Mouse (Mus musculus) kidney, postnatal 10 days (tissue): ENCODE measurements around the gene Atxn7l2.
A peak's percentile ranks its signal among the peaks of the same experiment; 100 is the strongest.
"Not testable (repeated sequence)": the region's sequence is repeated elsewhere in the genome, so short reads cannot be mapped to it uniquely, and the experiment has no call there.

Experiments used
- DNase-seq: peaks from one replicate; pipeline ENCODE4 v3.0.0; 2021; ENCODE audit warnings: mixed read lengths

The Atxn7l2 gene

GRCm38 (mm10) chr3:108210771-108211139 lies at the start of gene Atxn7l2:
Gene Atxn7l2 (minus strand): TSS chr3:108210934.
- DNase-seq = peak; percentile 70

- no peak for DNase-seq
These were observed 48.6 kb upstream of the Atxn7l2 start for GRCm38 (mm10) chr3:108259319-108259718.

GRCm38 (mm10) chr3:108257831-108258500 lies 47.2 kb upstream of the Atxn7l2 start:
- no peak for DNase-seq

GRCm38 (mm10) chr3:108256719-108257637 lies 46.2 kb upstream of the Atxn7l2 start, which contains the start of gene Psma5:
Gene Psma5 (plus strand): TSS chr3:108256926.
- peak; percentile 97 for DNase-seq

- DNase-seq = no peak
These were observed 36.1 kb upstream of the Atxn7l2 start for GRCm38 (mm10) chr3:108246857-108247256.

GRCm38 (mm10) chr3:108241243-108241839 lies 30.6 kb upstream of the Atxn7l2 start:
- DNase-seq = no peak

DNA sequence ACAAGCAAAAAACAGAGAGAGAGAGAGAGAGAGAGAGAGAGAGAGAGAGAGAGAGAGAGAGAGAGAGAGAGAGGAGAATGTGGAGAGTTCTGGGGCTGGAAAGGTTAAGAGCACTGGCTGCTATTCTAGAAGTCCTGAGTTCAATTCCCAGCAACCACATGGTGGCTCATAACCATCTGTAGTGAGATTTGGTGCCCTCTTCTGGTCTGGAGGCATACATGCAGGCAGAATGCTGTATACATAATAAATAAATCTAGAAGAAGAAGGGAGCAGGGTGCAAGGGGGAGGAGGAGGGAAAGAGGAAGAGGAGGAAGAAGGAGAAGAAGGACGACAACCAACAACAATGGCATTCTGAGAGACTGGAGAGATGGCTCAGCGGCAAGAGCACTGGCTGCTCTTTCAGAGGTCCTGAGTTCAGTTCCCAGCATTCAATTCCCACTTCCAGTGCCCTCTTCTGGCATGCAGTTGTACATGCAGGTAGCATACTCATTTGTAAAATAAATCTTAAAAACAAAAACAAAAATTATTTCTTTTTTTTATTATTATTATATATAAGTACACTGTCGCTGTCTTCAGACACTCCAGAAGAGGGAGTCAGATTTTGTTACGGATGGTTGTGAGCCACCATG lies 26.9 kb upstream of the Atxn7l2 start:
- not testable (repeated sequence) for DNase-seq

- no peak for DNase-seq
These were observed 20.9 kb upstream of the Atxn7l2 start for GRCm38 (mm10) chr3:108231646-108232045.

- DNase-seq = no peak
These were observed 16.8 kb upstream of the Atxn7l2 start for GRCm38 (mm10) chr3:108227521-108227920.

DNA sequence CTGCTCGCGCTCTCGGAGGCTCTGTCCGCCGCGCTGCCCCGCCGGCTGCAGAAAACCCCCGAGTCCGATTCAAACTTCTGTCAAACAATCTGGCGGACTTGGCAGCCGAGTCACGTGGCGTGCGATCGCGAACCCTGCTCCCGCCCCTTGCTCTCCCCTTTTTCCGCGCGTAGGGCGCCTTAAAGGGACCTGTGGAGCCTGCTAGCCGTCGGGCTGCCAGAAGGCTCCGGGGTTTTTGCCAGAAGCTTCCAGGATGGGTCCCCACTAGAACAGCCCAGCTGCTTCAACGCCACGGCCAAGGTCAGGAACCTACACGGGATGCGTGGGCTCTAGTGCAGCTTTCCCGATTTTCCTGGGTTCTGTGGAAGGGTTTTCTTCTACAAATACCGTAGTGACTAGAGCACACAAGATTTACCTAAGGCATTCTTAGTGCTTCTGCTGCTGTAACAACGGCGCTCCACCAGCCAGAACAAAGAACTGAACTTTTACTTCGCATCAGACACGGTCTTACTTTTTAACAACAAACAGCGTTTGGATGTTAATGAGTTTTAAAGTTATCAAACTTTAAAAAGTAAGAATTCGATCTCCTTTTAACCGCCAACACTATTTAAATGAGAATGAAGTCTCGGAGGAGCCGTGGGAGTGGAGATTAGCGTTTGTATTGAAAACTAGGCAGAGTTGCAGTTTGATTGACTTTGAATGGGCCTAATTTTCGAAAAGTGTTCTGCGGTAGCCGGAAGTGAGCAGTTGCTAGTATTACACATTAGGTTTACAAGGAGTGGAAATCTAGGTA lies 16.0 kb upstream of the Atxn7l2 start, which contains the start of gene Sypl2:
TSS of gene Sypl2 (minus strand) at position 91 of the 793 bp plus-strand sequence.
- DNase-seq = peak; percentile 82

DNA sequence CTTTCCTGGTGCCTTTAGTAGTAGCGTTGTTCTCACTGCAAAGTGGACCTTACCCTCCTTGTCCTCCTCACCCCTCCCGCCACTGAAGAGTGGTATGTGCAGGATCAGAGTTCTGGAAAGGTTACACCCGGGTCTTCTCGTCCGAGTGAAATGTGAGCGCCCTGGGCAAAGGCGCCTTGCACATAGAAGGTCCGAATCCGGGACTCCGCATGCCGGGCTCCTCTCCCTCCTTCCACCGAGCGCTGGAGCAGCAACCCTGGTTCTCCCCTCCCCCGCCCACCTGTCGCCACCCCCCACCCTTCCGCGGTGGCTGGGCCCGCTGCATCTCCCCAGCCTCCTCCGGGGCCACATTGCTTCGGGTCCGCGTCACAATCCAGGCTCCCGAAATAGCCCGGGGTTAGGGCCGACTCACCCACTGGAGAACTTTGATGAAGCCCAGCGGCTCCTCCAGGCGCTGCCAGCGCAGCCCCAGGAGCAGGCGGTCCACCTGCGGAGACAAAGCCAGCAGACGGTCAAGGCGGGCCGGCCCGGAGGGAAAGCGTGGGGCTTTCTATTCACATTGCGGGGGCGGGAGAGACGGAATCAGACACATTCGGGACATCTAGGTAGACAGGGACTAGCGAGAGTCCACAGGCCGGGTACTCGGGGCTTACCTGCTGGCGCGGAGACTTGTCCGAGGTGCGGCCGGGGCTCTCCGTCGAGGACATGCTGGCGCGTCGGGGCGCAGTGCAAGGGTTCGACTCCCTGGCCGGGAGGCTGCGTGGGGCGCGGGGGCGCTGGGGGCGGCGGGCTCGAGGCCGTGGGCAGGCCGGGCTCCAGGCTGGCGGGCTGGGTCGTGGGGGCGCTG lies 15.2 kb upstream of the Atxn7l2 start:
- peak; percentile 65 for DNase-seq

GRCm38 (mm10) chr3:108220661-108221060 lies 9.9 kb upstream of the Atxn7l2 start:
- no peak for DNase-seq

DNA sequence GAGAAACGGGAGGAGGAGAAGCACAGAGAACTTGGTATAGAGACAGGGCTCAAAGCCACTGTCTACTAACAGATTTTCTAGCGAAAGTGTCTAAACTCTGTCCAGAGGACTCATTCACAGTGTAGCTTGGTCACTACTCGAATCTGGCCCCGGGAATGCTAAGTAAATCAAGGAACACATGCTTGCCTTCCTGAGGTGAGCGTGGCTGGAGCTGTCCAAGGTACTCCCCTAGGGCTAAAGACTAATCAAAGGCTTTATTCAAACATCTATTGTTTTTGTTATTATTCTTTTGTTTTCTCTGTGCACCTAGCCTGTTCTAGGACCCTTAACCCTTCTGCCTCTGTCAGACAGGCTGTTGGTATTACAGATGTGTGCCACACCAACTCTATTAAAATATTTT lies 4.0 kb upstream of the Atxn7l2 start:
- DNase-seq = peak; percentile 68

DNA sequence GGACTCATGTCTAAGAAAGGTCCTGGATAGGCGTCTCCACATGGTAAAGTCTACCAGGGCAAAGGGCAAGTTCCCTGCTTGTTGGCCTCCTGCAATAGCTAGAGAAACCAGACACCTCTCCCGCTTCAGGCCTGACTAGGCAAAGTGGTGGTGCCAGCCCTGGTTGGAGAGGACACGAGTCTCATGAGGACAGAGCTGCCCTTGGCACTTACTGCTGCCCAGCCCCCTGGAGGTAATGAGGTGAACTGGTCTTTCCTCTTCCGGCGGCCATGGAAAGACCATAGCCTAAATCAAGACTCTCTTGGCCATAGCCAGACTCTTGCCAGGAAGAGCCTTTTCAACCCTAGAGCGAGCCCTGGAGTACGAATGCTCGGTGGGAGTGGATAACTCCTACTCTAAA lies 1.7 kb upstream of the Atxn7l2 start:
- no peak for DNase-seq

GRCm38 (mm10) chr3:108211845-108212244 lies 1.1 kb upstream of the Atxn7l2 start:
- DNase-seq = no peak

DNA sequence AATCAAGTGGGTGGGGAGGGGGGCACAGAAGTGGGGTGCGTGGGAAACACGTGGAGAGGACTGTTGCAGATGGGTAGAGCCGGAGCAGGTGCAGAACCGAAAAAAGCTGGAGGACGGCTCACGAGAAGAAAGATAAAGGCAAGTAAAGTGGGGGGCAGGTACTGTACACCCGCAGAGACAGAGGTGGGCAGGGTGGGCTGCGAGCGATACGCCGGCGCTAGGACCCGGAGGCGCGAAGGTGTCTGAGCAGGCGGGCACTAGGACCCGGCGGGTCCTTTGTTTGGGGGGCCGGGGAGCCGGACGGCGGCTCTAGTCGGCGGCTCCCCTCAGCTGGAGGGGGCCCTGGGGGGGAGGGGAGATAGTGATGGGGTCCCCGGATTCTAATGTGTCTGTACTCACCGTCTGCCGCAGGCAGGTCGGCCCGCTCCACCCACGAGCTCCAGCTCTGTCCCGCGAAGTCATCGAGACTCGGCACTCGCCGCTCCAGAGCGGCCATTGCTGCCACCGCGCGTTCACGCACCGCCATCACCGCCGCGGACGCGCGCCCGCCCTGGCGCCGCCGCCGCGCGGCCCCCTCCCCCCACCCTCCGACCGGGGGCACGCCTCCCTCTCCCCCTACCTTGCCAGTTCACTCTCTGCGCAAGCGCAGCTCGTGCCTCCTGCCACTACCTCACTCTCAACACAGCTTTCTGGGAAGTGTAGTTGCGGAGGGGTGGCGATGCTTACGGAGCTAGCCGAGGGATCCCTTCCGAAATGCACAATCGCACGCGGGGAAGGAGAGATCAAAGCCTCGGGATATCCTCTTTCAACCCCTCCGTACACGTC lies 576 bp downstream of the Atxn7l2 start:
- peak; percentile 96 for DNase-seq

DNA sequence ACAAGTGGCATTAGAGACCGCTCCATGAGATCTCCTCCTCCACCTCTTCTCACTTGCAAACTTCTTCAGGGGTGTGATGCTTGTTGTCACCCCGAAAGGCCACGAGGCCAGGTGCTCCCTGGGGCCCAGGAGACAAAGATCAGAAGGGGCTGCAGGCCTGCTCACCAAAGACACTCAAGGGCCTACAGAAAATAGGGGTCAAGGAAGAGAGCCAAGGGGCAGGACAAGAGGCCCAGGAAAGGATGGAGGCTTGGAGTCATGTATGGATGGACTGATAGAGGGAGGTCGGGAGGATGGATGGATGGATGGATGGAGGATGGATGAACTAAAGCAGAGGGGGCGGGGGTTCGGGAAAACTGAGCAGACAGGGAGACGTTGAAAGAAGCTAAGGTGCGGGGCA lies 1.2 kb downstream of the Atxn7l2 start:
- DNase-seq = no peak

- DNase-seq = no peak
These were observed 1.7 kb downstream of the Atxn7l2 start for GRCm38 (mm10) chr3:108209001-108209400.

DNA sequence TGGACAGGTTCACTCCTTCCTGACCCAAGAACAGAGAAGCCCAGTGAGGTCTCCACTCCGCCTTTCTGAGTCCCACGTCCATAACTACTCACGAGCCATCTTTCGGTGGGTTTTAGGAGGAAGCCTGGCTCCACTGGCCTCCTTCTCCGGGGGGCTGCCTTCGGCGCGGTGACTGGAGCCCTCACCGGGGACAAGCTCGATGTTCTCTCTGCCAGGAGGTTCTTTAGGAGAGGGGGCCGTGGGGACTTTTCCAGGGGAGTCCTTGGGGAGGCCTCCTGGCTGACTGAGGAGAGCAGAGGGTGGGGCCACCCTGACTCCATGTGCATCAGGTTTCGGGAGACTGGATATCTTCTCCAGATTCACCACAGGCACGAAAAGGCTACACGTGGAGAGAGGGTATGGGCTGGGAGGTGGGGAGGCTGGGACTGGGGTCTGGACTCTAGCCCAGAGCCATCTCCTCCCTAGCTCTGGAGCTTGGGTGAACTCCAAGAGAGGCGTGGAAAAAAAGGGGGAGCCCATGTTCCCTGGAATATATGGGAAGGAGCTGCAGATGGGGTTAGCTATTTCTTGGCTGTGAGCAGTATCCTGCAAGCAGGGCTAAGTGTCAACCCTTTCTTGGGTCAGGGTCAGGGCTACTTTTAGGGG lies 3.9 kb downstream of the Atxn7l2 start:
- peak; percentile 69 for DNase-seq

DNA sequence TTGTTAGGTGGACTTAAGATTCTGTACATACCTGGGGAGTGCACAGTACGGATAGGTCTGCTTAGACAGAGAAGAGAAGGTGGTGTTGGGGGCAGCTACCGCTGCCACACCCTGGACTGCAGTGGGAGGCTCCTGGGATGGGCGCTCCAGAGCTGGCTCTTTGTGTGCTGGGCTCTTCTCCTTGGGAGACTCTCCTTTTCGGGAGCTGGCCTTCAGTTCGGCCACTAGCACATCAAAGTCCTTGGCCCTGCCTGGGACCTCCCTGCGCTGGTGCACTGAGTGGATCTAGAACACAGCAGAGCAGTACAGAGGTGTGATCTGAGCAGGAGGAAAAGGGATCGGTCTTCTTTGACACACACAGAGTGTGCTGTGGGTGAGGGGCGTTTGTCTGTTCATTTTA lies 5.1 kb downstream of the Atxn7l2 start:
- DNase-seq = no peak
